Mouse (Mus musculus): ENCODE results near the gene Atp1a4. TPM values are rescaled to one million over a fixed set of nuclear protein-coding genes. Genes with fewer than 3 reads are reported as not detected.

Atp1a4 gene
- polyA plus RNA-seq, 1 experiment, result 0.09 TPM

- Histone ChIP-seq H3K4me3 (ENCODE audit: insufficient read depth, low read depth, low read length) (no peak overlapping the region), H3K27ac (ENCODE audit: insufficient read depth, low read depth, low read length) (no peak overlapping the region), H3K27me3 (replicated peaks; ENCODE audit: control insufficient read depth, insufficient read depth, low read length) (no peaks in the 10 kb centered on the region), H3K4me1 (ENCODE audit: control insufficient read depth, insufficient read depth, low read length) (peaks cover 4% of the 10 kb centered on the region; the same call in 1 of the 2 replicates), H3K36me3 (ENCODE audit: control insufficient read depth, insufficient read depth, low read length) (no peaks in the 10 kb centered on the region)
- no peak for DNase-seq
- TF ChIP-seq POLR2A (IDR thresholded peaks at IDR 0.05; ENCODE audit: low read depth, low read length) (no peak), CTCF (conservative IDR thresholded peaks at IDR 0.05; ENCODE audit: insufficient read depth, insufficient read length, low read depth, low read length) (no peak)
- 62% methylated on average over 5 of the region's 5 CpGs for WGBS
These were observed 45.4 kb downstream of the Atp1a4 start for GRCm38 (mm10) chr1:172212776-172213175.

DNA sequence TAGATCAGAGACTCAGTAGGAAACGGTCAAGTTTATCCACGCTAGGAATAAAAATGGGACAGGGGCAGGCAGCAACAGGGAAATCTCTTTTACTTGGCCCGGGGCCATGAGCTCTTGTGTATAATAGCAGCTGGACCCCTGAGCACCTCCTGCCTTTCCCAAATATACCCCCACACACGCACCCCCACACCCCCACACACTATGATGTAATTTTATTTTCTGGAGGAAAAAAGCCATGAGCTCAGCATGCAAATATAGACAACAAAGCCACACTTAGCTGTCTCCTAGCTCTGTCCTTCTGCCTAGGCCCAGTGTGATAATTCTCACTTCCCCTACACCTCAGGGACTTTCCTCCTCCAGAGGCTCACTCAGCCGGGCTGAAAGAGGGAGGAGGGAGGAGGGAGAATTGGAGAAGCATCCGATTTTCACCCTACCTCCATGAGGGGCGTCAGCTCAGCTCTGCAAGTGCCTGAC, 51.1 kb downstream of the Atp1a4 start:
- DNase-seq, result no peak
- Histone ChIP-seq H3K36me3 (ENCODE audit: control insufficient read depth, insufficient read depth, low read length) (no peaks in the 10 kb centered on the region), H3K27me3 (replicated peaks; ENCODE audit: control insufficient read depth, insufficient read depth, low read length) (no peaks in the 10 kb centered on the region), H3K4me3 (ENCODE audit: insufficient read depth, low read depth, low read length) (no peak overlapping the region), H3K27ac (ENCODE audit: insufficient read depth, low read depth, low read length) (no peak overlapping the region), H3K4me1 (ENCODE audit: control insufficient read depth, insufficient read depth, low read length) (peaks cover 27% of the 10 kb centered on the region)
- WGBS, result 25% methylated on average over 7 of the region's 7 CpGs
- TF ChIP-seq CTCF (conservative IDR thresholded peaks at IDR 0.05; ENCODE audit: insufficient read depth, insufficient read length, low read depth, low read length) (no peak), POLR2A (IDR thresholded peaks at IDR 0.05; ENCODE audit: low read depth, low read length) (no peak)

GRCm38 (mm10) chr1:172206141-172206917, 51.9 kb downstream of the Atp1a4 start, which contains the start of gene Pea15a:
TSS of gene Pea15a (minus strand) at chr1:172206804.
- Histone ChIP-seq H3K27me3 (replicated peaks; ENCODE audit: control insufficient read depth, insufficient read depth, low read length) (no peaks in the 10 kb centered on the region), H3K4me3 (ENCODE audit: insufficient read depth, low read depth, low read length) (peak within 1 kb of the TSS; percentile 60), H3K4me1 (ENCODE audit: control insufficient read depth, insufficient read depth, low read length) (peaks cover 31% of the 10 kb centered on the region), H3K36me3 (ENCODE audit: control insufficient read depth, insufficient read depth, low read length) (no peaks in the 10 kb centered on the region), H3K27ac (ENCODE audit: insufficient read depth, low read depth, low read length) (peak within 1 kb of the TSS; percentile 62)
- 1% methylated on average over 38 of the region's 40 CpGs for WGBS
- DNase-seq, result peak; percentile 90
- TF ChIP-seq POLR2A (IDR thresholded peaks at IDR 0.05; ENCODE audit: low read depth, low read length), result peak; percentile 63
- no peak for TF ChIP-seq CTCF (conservative IDR thresholded peaks at IDR 0.05; ENCODE audit: insufficient read depth, insufficient read length, low read depth, low read length)

- no peak for DNase-seq
- H3K36me3 ChIP-seq (ENCODE audit: control insufficient read depth, insufficient read depth, low read length), result no peaks in the 10 kb centered on the region
- H3K27ac ChIP-seq (ENCODE audit: insufficient read depth, low read depth, low read length), result no peak overlapping the region
- TF ChIP-seq POLR2A (IDR thresholded peaks at IDR 0.05; ENCODE audit: low read depth, low read length) (no peak), CTCF (conservative IDR thresholded peaks at IDR 0.05; ENCODE audit: insufficient read depth, insufficient read length, low read depth, low read length) (no peak)
- H3K4me1 ChIP-seq (ENCODE audit: control insufficient read depth, insufficient read depth, low read length), result peaks cover 34% of the 10 kb centered on the region
- H3K27me3 ChIP-seq (replicated peaks; ENCODE audit: control insufficient read depth, insufficient read depth, low read length), result no peaks in the 10 kb centered on the region
- peak overlapping the region; percentile 26 for H3K4me3 ChIP-seq (ENCODE audit: insufficient read depth, low read depth, low read length)
- 15% methylated on average over 3 of the region's 3 CpGs for WGBS
These were observed 52.5 kb downstream of the Atp1a4 start for GRCm38 (mm10) chr1:172205741-172206087.

DNA sequence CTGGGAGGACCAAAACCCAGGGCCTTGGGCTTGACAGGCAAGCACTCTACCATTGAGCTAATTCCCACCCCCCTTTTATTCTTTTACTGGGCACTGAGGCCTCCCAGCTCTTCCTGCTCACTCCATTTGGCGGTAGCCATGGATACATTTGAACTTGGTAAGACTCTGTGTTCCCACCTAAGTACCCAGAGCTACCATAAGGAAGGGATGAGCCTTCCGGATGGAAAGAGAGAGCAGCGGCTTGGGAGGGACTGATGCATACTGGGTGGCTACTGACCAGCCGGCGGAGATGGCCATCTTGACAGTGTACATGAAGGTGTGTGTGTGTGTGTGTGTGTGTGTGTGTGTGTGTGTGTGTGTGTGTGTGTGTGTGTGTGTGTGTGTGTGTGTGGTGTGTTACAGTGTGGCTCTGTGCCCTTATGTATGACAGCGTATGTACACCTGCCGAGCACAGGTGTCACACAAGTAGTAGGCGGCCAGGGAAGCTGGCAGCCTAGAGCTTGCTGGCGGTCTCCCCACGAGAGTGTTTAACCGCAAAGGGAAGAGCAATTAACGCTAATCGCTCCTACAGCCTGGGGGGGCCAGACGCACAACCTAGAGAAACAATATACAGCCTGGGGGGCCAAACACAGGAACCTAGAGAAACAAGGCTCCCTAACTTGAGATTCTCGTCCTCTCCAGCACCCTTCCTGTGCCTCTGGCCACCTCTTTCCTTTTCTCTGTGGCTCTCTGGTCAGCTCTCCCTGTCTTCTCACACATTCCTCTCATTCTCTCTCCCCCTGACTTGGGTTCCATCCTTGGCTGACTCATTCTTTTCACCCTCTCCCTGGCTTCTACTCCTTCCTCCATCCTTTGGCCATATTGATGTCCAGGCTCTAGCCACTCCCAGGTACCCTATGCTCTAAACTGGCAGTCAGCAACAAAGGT, 53.1 kb downstream of the Atp1a4 start:
- DNase-seq, result no peak
- peak overlapping the region; percentile 26; the same call in 1 of the 2 replicates for H3K4me3 ChIP-seq (ENCODE audit: insufficient read depth, low read depth, low read length)
- H3K27me3 ChIP-seq (replicated peaks; ENCODE audit: control insufficient read depth, insufficient read depth, low read length), result no peaks in the 10 kb centered on the region
- 52% methylated on average over 15 of the region's 15 CpGs for WGBS
- no peaks in the 10 kb centered on the region for H3K36me3 ChIP-seq (ENCODE audit: control insufficient read depth, insufficient read depth, low read length)
- TF ChIP-seq POLR2A (IDR thresholded peaks at IDR 0.05; ENCODE audit: low read depth, low read length) (no peak), CTCF (conservative IDR thresholded peaks at IDR 0.05; ENCODE audit: insufficient read depth, insufficient read length, low read depth, low read length) (no peak)
- peaks cover 34% of the 10 kb centered on the region for H3K4me1 ChIP-seq (ENCODE audit: control insufficient read depth, insufficient read depth, low read length)
- no peak overlapping the region for H3K27ac ChIP-seq (ENCODE audit: insufficient read depth, low read depth, low read length)

DNA sequence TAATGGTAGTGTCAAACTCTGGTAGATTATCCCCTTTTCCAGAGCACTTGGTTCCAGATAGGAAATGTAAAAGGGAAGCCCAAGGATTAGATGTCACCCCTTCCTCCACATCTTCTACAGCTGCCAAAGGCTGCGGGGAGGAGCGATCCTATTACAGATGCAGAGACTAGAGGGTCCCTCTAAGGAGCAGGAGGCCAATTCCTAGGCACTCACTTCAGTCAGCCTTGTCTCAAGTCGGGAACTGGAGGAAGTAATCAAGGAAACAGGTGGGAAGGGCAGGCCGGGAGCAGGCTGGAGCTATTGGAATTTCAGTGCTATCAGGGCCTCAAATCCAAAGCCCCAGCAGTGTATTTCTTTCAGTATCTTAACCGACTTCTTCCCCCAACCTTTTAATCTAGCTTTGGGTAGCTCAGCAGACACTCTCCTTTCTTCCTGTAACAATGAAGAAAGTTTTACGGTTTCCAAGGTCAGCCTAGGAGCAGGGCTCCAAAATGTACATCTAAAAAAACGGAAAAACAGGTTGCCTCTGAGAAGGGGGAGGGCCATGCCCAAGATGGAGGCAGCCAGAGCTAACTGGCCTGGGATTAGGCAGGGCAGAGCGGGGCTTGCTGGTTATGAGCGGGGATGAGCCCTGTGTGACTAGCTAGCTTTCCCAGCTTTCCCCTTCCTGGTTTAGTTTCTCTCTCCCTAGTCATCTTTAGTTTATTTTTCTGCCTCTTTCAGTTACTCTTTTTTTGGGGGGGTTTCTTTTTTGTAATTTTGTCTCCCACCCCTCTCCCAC, 54.0 kb downstream of the Atp1a4 start:
- no peak for DNase-seq
- Histone ChIP-seq H3K4me1 (ENCODE audit: control insufficient read depth, insufficient read depth, low read length) (peaks cover 34% of the 10 kb centered on the region), H3K4me3 (ENCODE audit: insufficient read depth, low read depth, low read length) (no peak overlapping the region), H3K27ac (ENCODE audit: insufficient read depth, low read depth, low read length) (peak overlapping the region; percentile 61), H3K36me3 (ENCODE audit: control insufficient read depth, insufficient read depth, low read length) (no peaks in the 10 kb centered on the region; the same call in 1 of the 2 replicates), H3K27me3 (replicated peaks; ENCODE audit: control insufficient read depth, insufficient read depth, low read length) (no peaks in the 10 kb centered on the region)
- WGBS, result 31% methylated on average over 9 of the region's 9 CpGs
- TF ChIP-seq POLR2A (IDR thresholded peaks at IDR 0.05; ENCODE audit: low read depth, low read length), result no peak
- no peak for TF ChIP-seq CTCF (conservative IDR thresholded peaks at IDR 0.05; ENCODE audit: insufficient read depth, insufficient read length, low read depth, low read length)

Measured in kidney, adult 2 months (tissue).